8 mouse cellular contexts compared by ENCODE assay signal in genomic region chr15:102739520-102740297, GRCm38 (mm10). TPM values are rescaled to one million over a fixed set of nuclear protein-coding genes. Genes with fewer than 3 reads are reported as not detected.
DNase-seq lines count a peak whose midpoint lies in the region; ATAC-seq and TF ChIP-seq lines count a peak whose summit lies in the region.

No protein-coding gene starts in this region.

- TF ChIP-seq POLR2A in ES-Bruce4 (IDR thresholded peaks at IDR 0.05; ENCODE audit: insufficient read depth, low read length), result no peak

- H3K4me1 ChIP-seq in heart, embryonic 12.5 days (replicated peaks), result peaks cover 12% of the 10 kb centered on the region
- no peaks in the 10 kb centered on the region for H3K4me1 ChIP-seq in heart, embryonic 11.5 days (ENCODE audit: control insufficient read depth, insufficient read depth, low read length)
- no peaks in the 10 kb centered on the region for H3K4me1 ChIP-seq in ES-Bruce4 (ENCODE audit: control insufficient read depth, insufficient read depth, low read length)

- H3K27me3 ChIP-seq in heart, embryonic 12.5 days (replicated peaks), result peaks cover 85% of the 10 kb centered on the region
- H3K27me3 ChIP-seq in heart, embryonic 11.5 days (ENCODE audit: control insufficient read depth, insufficient read depth, low read length), result peaks cover 57% of the 10 kb centered on the region
- no peaks in the 10 kb centered on the region for H3K27me3 ChIP-seq in ES-Bruce4 (ENCODE audit: control insufficient read depth, insufficient read depth, low read length, poor library complexity, severe bottlenecking)
- no peaks in the 10 kb centered on the region for H3K27me3 ChIP-seq in splenic B cell, adult 2 months (ENCODE audit: control insufficient read depth, insufficient read depth, low read length, poor library complexity, severe bottlenecking)

- peak; percentile 75 to 79 for DNase-seq in cerebellum, adult 18-20 months
- peak; percentile 60 for DNase-seq in gastrocnemius, postnatal 10 days
- peak; percentile 76 for DNase-seq in kidney, postnatal 14 days
- DNase-seq in lung, postnatal 10 days, result peak; percentile 80
- peak; percentile 65 for DNase-seq in splenic B cell, adult 2 months (ENCODE audit: low read depth, low spot score)

- H3K27ac ChIP-seq in heart, embryonic 12.5 days (ENCODE audit: poor library complexity, severe bottlenecking), result no peak overlapping the region
- H3K27ac ChIP-seq in heart, embryonic 11.5 days (ENCODE audit: low read depth, low read length), result no peak overlapping the region
- no peak overlapping the region for H3K27ac ChIP-seq in ES-Bruce4 (ENCODE audit: insufficient read depth, low read length)

- no peak overlapping the region for H3K9ac ChIP-seq in heart, embryonic 12.5 days
- no peak overlapping the region for H3K9ac ChIP-seq in heart, embryonic 11.5 days (ENCODE audit: low read depth, low read length)
- no peak overlapping the region for H3K9ac ChIP-seq in ES-Bruce4 (ENCODE audit: low read depth, poor library complexity, severe bottlenecking)

- no peak overlapping the region for H3K4me3 ChIP-seq in heart, embryonic 12.5 days
- H3K4me3 ChIP-seq in heart, embryonic 11.5 days (ENCODE audit: low read depth, low read length), result no peak overlapping the region
- no peak overlapping the region for H3K4me3 ChIP-seq in ES-Bruce4 (ENCODE audit: low read depth, low read length)

- no peak for ATAC-seq in heart, embryonic 12.5 days (ENCODE audit: insufficient number of reproducible peaks, low FRiP score)
- no peak for ATAC-seq in heart, embryonic 11.5 days (replicated peaks; ENCODE audit: insufficient number of reproducible peaks, low FRiP score, low TSS enrichment)

- WGBS in heart, embryonic 12.5 days, result 25% methylated on average over 15 of the region's 15 CpGs
- WGBS in heart, embryonic 11.5 days (ENCODE audit: insufficient replicate concordance), result 30% methylated on average over 15 of the region's 15 CpGs

- TF ChIP-seq CTCF in ES-Bruce4 (IDR thresholded peaks at IDR 0.05; ENCODE audit: low read depth, low read length), result peak; percentile 93

- H3K36me3 ChIP-seq in heart, embryonic 12.5 days, result no peaks in the 10 kb centered on the region
- H3K36me3 ChIP-seq in heart, embryonic 11.5 days (ENCODE audit: control insufficient read depth, insufficient read depth, low read length), result no peaks in the 10 kb centered on the region
- H3K36me3 ChIP-seq in ES-Bruce4 (ENCODE audit: control insufficient read depth, insufficient read depth, low read length, poor library complexity, severe bottlenecking), result no peaks in the 10 kb centered on the region
- H3K36me3 ChIP-seq in splenic B cell, adult 2 months (ENCODE audit: control insufficient read depth, insufficient read depth, low read length, poor library complexity, severe bottlenecking), result no peaks in the 10 kb centered on the region

- H3K4me2 ChIP-seq in heart, embryonic 12.5 days, result peak overlapping the region; percentile 46
- H3K4me2 ChIP-seq in heart, embryonic 11.5 days, result no peak overlapping the region

- H3K9me3 ChIP-seq in heart, embryonic 12.5 days (replicated peaks), result no peaks in the 10 kb centered on the region
- H3K9me3 ChIP-seq in heart, embryonic 11.5 days (replicated peaks; ENCODE audit: control insufficient read depth, low read length), result no peaks in the 10 kb centered on the region
- no peaks in the 10 kb centered on the region for H3K9me3 ChIP-seq in ES-Bruce4 (replicated peaks; ENCODE audit: control insufficient read depth, insufficient read depth, low read length, poor library complexity, severe bottlenecking)

- TF ChIP-seq EP300 in ES-Bruce4 (IDR thresholded peaks at IDR 0.05; ENCODE audit: insufficient read depth, low read depth, low read length), result no peak

RNA-seq across cellular contexts. Expression of gene Calcoco1, which starts 17.7 kb away (rescaled TPM):
- polyA plus RNA-seq in heart, embryonic 12.5 days (2016; fragmentation: Nextera tagmentation; extraction: Ambion mirVana), result 55.1 and 55.3 TPM in 2 replicates
- polyA plus RNA-seq in heart, embryonic 11.5 days (2014; fragmentation: Nextera tagmentation; extraction: Ambion mirVana), result 33.7 and 47.8 TPM in 2 replicates
- polyA plus RNA-seq in ES-Bruce4 (2011; ENCODE audit: insufficient read depth, insufficient read length, low read depth, missing spikeins), result 47.9 and 51.9 TPM in 2 replicates
- 10 to 100 TPM; 45.0 to 51.1 TPM for total RNA-seq in gastrocnemius, postnatal 10 days (2021)
